Mouse (Mus musculus): ENCODE measurements at regions not wholly inside any gene's neighbourhood (a gene's known extent, or its start where the extent isn't known, plus 50 kb on each side); places are given as distances from the start of the nearest gene placed in this dataset.
A peak's percentile ranks its signal among the peaks of the same experiment; 100 is the strongest.

DNA sequence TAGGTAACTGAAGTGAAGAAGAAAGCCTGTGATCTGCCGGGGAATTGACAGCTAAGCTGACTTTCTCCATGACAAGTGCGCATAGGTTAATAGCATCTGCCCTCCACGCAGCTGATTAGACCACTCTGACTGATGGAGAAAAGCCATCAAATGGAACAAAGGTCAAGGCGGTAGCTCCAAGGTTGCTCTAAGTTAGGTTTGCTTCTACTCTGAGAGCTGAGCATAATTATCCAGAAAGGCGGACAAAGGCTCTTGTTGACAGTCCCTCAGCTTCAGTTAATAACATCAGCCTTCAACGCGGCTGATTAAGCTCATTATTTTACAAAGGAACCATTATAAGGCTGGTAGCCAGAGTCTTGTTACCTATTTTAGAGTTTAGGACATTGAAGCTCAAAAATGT is 54.0 kb upstream of the Enpep start:
- DNase-seq = no peak
- intact Hi-C loops (cut with DNase I) = no loop called here

DNA sequence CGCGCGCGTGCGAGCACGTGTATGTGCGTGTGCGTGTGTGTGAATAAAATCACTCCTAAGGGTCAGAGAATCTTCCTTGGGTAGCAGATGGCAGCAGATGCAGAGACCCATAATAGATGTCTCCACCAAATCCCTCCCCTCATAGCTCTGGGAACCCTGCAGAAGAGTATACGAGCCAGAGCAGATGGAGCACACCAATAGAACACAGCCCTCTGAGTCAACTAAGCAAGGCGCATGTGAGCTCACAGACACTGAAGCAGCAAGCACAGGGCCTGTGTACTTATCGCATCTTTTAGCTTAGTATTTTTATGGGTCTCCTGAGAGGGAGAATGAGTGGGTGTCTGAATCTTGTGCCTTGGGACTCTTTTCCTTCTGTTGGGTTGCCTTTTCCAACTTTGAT is 58.0 kb upstream of the Enpep start:
- intact Hi-C loops (cut with DNase I) = no loop called here
- DNase-seq = no peak

DNA sequence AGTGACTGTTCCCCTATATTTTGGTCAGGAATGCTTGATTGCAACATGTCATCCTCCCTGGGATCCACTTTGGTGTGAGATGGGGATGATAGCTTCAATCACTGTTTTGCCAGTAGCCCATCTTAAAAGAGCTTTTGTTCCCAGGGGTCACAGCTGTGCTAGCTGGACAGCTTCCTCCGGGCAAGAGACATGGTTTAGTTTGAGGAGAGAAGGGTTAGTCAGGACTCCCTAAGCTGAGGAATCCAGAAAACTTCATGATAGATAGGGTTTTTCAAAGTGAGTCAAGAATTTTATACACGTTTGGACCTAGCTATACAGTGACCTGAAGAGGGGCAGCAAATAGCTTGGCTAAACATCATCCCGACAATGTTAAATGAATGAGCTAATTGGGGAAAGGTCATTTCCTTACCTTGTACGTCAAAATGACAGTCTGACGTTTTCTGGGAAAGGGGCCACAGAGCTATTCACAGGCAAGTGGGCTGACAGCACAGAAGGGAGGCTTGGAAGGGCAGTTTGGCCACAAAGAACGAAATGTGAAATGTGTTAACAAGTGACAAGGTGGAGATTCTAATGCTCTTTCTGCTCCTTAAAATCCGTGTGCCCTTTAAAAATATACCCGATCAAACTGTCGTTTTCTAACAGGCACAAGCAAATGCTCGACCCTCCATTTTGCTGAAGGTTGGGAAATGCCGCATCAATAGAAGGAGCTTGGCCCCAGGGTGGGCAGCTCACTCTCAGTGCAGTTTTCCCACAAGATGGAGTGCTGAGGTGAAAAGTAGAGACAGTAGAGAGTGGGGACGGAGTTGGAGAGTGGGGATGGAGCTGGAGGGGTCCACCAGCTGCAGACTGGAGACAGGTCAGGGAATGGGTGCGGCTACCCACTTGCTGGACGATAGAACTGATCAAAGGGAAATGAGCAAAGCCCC is 59.6 kb upstream of the Enpep start:
- intact Hi-C loops (cut with DNase I) = no loop called here
- DNase-seq = no peak

DNA sequence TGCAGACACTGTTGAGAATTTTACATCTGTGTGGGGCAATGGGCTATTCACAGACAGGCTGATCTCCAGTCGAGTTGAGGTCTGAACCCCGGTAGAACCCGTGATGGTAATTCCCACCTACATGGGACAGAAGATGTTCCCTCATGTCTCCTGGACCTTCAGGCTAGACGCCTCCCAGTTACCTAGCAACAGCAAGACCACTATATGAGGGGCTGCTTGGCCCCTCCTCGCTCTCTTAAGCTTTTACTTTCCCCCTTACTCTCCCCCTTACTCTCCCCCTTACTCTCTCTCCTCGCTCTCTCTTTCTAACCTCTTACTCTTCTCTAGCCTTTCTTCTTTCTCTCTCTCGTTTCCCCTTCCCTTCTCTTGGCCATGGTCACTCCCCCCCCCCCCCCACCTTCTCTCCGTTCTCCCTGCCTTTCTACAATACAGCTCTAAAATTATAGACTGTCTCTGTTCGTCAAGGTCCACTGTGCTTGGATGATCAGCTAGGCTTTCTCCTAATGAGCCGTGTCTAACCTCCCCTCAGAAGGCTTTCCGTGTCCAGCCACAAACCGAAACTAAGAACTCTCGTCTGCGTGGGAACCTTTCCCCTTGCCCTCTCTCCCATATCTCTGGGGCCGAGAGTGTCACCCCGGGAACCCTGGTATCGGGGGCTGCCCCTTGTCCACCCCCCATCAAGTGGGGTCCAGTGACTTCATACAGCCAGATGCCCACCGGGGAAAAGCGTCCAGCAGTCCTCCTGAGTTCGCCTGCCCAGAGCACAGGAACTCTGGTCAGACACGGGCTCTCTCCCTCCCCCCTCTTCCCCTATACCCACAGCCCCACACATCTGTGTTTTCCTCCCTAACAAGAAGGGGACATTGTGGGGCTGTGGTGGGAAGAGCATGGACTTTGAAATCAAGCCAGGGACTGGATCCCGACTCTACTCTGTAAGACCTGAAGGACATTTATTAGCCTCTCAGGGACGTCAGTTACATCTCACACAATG is 60.6 kb upstream of the Enpep start:
- intact Hi-C loops (cut with DNase I) = no loop called here
- DNase-seq = no peak

DNA sequence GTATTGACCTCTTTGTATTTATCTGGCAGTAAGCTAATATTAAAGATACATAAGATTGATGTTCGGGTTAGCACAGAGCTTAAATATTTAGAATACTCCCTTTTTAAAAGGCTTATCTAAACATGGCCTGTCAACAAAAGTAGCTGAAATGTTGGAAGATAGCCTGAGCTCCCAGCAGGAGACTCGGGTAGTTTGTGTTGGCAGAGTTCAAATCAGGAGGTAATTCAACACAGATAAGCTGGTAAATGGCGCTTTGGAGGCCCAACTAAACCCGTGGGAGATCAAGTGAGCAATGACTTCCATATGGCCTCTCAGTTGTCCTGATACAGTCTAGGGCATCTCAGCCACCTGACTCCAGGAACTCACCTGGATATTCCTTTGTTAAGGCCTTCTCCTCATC is 65.0 kb upstream of the Enpep start:
- intact Hi-C loops (cut with DNase I) = no loop called here
- no peak for DNase-seq

DNA sequence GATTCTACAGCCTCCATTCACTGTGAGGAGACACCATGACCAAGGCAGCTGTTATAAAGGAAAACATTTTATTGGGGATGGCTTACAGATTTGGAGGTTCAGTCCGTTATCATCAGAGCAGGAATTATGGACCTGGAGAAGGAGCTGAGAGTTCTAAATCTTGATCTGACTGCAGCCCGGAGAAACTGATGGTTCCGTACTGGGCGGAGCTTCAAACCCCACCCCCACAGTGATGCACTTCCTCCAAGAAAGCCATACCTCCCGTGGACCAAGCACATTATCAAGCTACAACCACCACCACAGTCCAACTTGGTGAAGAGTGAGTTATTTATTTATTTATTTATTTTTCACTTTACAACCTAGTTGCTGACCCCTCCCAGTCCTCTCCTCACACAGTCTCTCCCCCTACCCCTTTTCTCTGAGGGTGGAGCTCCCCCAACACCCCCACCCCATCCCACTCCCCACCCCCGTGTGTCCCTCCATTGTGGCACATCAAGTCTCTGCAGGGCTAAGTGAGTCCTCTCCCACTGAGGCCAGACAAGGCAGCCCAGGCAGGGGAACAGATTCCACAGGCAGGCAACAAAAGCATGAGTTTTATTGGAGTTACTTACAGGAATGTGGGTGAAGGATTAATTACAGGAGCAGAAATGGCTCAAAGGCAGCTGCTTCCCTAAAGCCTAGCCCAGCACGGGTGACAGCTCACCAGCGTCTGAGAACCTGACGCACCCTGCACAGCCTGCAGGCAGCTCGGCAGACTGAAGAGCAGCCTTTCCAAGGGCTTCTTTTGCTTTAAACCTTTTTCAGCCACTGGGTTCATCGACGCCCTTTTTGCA is 67.8 kb upstream of the Enpep start:
- intact Hi-C loops (cut with DNase I) = no loop called here
- DNase-seq = no peak

DNA sequence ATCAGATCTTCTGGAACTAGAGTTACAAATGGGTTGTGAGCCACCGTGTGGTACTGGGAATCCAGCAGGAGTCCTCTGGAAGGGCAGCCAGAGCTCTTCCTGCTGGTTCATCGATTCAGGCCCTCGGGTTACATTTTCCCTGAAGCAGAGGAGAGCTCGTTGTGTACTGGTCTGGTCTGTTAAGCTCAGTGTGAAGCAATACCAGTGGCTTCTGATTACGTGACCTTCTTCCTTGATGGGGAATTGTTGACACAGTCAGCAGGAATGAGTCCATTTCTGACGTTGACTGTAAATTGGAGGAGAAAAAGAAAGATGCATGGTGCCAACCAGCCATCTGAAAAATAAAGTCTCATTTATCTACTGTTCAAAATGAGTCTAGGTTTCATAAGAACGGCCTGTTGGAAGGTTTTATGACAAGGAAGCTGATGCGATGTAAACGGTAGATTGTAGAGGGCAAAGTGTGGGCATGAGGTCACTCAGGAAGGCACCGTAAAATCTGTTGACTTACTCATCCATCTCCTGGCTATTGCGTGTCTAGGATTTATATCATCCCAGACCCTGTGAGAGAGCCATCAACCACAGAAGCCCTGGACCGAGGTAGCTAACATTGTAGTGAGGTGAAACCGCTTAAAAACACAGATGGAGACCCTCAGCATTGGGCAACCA is 79.0 kb upstream of the Enpep start:
- intact Hi-C loops (cut with DNase I) = no loop called here
- DNase-seq = no peak

DNA sequence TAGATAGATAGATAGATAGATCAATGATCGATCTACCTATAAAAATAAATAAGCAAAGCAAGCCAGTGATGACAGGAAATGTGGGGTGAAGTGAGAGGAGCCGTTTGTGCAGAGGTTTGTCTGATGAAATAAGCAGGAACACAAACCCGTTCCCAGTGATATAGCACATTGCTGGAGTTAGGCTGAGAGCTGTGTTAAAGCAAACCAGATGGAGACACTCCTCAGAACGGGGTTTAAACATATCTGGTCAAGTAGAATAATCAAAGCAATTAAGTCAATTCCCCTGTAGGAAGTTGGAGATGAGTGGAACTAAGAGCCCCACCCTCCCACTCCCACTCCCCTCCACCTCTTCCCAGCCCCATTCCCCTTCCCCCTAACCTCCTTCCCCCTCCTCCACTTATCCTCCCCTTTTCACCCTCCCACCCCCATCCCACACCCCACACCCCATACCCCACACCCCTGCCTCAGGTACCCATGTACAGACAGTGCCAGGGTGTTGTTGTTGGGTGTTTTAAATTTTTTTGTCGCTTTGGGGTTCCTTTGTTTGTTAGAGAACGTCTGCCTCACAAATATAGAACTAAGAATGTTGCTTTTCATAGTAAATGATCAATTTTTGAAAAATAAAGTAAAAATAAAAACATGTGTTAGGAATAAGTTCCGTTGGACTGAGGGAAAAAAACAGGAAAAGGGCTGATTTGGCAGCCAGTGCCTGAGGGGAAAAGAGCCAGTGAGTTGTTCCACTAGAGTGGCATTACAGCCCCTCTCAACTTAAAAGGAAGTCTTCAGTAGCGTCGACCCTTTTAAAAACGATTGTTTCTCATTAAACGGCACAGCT is 79.8 kb upstream of the Enpep start:
- intact Hi-C loops (cut with DNase I) = no loop called here
- DNase-seq = no peak

DNA sequence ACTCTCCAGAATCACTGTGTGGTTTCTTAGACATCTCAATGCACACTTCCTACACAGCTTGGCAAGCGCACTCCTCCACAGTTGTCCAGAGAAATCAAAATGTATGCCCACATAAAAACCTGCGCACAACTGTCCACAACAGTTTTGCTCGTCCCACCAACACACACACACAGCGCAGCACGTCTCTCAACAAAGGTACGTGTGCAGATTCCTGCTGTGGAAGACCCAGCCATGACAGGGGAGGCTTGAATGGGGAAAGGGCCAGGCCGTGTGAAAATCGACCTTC is 80.4 kb upstream of the Enpep start:
- intact Hi-C loops (cut with DNase I) = no loop called here
- DNase-seq = no peak

DNA sequence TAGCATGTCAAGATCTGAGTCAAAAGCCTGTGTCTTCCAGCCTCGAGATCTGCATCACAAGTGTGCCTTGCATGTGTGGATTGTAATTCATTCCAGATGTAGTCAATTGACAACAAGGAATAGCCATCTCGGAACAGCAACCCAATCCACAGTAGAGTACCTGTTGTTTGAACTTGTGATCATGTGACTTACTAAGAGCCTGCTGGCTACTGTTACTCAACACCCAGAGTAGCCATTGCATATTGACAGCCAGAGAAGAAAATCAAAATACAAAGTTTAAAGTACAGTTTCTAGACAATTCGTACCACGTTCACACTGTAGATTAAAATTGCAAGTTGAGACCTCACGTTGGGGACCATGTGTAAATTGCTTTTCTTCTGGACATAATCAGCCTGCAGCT is 83.1 kb upstream of the Enpep start:
- intact Hi-C loops (cut with DNase I) = no loop called here
- DNase-seq = no peak

DNA sequence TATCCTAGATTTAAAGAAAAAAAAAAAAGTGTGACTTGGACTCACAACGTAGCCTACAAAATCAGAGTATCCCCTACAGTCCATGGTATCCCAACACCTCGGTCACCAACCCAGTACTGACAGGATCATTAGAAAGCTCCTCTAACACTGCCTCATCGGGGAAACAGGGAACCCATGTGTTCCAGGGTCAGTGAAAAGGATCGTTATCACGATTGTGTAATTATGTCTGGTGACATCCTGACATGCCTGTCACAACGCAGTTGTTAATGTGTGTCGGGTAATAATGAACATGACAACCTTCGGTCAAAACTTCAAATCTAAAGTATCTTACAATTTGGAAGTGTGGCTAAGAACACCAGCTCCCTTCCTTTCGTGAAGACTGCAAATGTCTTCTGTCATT is 83.8 kb upstream of the Enpep start:
- intact Hi-C loops (cut with DNase I) = no loop called here
- DNase-seq = no peak

DNA sequence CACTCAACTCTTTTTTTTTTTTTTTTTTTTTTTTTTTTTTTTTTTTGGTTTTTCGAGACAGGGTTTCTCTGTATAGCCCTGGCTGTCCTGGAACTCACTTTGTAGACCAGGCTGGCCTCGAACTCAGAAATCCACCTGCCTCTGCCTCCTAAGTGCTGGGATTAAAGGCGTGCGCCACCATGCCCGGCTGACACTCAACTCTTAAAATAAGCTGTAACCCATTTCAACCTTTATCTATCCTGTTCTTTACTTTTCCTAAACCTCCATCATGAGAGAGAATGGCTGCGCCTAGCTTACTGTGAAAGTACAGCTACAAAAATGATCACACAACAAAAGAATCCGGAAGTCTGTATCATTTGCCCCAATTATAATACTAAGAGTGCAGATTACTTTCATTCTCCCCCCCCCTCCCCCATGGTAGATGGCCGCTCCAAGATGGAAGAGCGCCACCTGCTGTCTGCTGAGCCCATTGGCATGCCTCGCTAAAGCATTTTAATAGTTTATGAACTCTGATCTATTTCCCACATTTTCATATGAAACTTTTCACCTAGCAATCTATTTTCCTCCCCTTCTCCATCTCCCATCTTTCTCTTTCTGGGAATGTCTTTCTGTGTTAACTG is 89.2 kb upstream of the Enpep start:
- intact Hi-C loops (cut with DNase I) = loop anchor here (2.0 kb wide), 1 partner anchor 113 kb away; no protein-coding TSS in a partner anchor

DNA sequence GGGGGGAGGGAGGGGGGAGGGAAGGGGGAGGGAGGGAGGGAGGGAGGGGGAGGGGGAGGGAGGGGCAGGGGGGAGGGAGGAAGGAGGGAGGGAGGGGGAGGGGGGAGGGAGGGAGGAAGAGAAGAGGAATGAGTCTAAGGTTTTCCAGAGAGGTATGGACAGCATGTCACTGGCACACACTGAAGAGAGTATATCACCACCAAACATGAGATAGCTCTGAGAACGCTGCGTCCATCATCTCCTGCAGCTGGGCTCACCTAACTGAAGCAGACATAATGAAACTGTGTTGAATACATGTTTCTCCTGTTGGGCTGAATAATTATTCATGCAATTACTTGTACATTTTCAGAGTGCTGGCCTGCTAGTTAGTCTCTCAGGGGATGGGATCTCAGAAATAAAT is 96.2 kb upstream of the Enpep start:
- DNase-seq = no peak

More for the DNA sequence above, 89.2 kb upstream of the Enpep start:
- DNase-seq = peak; percentile 23

DNA sequence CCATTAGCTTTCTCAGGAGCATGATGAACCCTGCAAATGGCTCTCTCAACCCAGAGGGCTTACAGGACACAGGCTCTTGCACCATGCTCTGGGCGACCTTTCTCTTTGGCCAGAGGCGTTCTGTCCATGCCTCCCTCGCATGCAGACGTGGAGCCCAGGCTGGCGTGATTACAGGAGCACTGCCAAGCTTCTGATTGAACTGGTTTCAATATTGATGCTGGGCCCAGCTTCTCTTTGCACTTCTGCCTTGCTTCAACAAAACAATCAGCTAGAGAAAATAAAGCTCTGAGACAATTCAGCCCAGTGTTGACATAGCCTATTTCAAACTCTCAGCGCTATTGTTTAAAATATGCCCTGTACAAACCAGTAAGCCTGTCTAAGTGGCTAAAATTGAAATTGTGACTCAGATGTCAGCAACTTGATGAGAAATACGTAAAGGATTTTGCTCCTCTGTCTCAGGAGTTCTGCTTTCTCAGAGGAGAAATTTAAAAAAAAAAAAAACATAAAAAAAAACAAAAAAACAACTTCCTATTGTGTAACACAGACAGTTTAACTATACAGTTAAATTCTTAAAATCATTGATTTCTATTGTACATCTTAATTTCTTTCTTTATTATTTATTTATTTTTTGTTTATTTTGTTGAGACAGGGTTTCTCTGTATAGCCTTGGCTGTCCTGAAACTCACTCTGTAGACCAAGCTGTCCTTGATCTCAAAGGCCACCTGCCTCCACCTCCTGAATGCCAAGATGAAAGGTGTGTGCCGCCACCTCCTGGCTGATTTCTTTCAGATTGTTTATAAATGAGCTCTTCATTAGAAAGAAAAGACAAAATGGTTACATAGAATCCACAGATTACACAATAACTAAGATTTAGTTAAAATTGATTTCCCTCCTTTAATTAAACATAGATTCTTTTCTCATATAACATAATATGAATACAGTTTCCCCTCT is 96.9 kb upstream of the Enpep start:
- intact Hi-C loops (cut with DNase I) = no loop called here
- DNase-seq = peak; percentile 23

More for the DNA sequence above, 96.2 kb upstream of the Enpep start:
- intact Hi-C loops (cut with DNase I) = no loop called here

DNA sequence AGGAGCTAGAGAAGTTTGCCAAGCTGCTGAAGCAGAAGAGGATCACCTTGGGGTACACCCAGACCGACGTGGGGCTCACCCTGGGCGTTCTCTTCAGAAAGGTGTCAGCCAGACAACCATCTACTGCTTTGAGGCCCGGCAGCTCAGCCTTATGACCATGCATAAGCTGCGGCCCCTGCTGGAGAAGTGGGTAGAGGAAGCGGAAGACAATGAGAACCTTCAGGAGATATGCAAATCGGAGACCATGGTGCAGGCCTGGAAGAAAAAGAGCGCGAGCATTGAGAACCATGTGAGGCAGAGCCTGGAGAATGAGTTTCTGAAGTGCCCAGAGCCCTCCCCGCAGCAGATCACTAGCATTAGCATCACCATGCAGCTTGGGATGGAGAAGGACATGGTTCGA is 98.1 kb upstream of the Elovl6 start:
- DNase-seq = no peak
- intact Hi-C loops (cut with DNase I) = no loop called here

DNA sequence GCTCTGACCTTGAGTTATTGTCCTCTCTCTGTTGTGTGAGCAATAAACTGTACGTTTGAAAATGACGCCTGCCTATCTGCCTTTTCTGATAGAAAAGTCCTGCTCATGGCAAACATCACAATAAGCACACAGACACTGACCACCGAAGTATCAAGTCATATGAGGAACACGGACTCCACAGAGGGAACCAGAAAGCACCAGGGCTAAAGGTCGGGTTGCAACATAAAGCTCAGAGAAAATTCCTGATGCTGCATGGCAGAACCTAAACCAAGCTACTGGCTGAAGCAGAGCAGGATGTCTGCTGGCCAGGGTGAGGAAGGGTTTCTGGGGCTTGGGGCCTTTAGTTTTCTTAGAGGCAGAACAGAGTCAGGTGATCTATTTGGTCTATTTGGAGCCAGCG is 94.5 kb upstream of the Elovl6 start:
- DNase-seq = no peak
- intact Hi-C loops (cut with DNase I) = no loop called here

DNA sequence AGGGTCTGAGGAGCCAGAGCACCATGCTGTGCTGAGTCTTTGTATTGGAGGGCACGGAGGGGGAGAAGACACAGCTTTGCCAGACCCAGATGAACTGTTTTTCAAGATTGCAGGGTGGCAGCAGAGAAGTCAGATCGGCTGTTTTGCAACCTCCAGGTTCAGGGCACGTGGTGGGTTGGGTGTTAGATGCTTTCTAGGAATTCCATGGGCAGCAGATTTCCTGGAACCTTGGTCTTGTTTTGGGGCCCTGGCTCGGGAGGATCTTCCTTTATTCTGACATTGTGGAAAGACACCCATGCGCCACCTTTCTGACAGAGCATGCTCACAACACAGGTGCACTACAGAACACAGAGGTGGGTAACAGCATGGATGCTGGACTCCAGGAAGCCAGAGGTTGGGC is 89.4 kb upstream of the Elovl6 start:
- no peak for DNase-seq
- intact Hi-C loops (cut with DNase I) = no loop called here

DNA sequence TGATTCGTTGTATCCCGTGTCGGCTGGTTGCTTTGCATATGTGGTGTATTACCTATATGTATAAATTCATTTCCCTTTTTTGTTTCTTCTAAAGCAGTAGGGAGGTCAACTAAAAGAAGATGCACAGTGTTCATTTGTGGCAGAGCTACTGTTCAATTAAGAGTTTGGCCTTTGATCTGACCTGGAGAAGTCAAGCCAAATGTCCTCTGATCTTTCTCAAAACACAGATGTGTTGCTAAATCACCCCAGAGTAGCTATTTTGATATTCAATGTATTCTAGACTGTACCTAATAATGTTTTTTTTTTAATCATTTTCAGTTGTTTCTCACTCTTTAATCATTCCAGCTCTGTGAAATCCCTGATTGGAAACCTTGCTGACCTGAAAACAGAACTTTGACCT is 87.9 kb upstream of the Elovl6 start:
- DNase-seq = no peak
- intact Hi-C loops (cut with DNase I) = no loop called here
